Mouse (Mus musculus): ENCODE results near the gene Ptges3l. TPM values are rescaled to one million over a fixed set of nuclear protein-coding genes. Genes with fewer than 3 reads are reported as not detected.

The Ptges3l gene
- 7.0 and 7.1 TPM in 2 replicates for polyA plus RNA-seq (2021; fragmentation: Nextera tagmentation)
- long read RNA-seq, experiment 1, partial matches to known transcripts: 2 of 9 reads
- long read RNA-seq, experiment 1, other reads (novel, unspliced or antisense): 4 of 9 reads
- long read RNA-seq, experiment 2, transcript Ptges3l-203 (7 exons, 853 nt): major isoform, 7 of 8 reads
- long read RNA-seq, experiment 2, partial matches to known transcripts: 0 of 8 reads
- long read RNA-seq, experiment 2, other reads (novel, unspliced or antisense): 0 of 8 reads

DNA sequence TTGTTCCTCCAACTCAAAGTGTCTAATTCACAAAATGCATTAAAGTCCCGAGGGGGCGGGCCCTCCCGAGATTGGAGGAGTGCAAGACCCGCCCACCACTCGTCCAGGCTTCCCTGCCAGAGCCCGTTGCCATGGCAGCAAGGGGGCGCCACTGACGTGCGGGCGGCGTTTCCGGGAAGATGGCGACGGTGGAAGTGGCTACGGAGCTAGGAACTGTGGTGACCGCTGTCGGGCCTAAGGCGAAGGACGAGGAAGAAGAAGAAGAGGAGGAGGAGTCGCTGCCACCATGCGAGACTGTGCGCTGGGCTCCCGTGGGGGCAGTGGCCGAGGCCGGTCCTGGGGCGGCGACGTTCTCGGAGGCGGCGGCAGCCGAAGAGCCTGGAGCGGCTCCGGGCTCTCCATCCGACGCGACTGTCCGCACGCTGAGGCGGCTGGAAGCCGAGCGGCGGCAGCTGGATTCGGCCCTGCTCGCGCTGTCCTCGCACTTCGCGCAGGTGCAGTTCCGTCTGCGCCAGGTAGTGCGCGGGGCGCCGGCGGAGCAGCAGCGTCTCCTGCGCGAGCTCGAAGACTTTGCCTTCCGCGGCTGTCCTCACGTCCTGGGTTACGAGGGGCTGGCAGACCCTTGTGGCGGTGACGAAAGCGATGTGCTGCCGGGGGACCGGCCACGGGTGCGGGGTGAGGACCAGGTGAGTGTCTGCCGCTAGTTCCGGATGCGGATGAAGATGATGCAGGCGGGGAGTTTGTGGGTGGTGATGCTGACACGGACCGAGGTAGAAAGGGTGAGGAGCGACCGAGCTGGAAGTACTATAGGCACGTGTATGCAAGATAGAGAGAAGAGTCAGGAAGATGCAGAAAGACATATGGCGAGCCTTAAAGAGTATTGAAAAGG, at the start of gene Ptges3l, which contains the start of gene Rundc1:
Ptges3l (minus strand) TSS at position 409 of the 889 bp plus-strand sequence.
Rundc1 (plus strand) TSS at position 161 of the 889 bp plus-strand sequence.

GRCm38 (mm10) chr11:101465869-101466551, 40.9 kb upstream of the Ptges3l start, which contains the start of gene Vat1:
Gene Vat1, minus strand, starts transcription at chr11:101466230.

GRCm38 (mm10) chr11:101464211-101465100, 39.3 kb upstream of the Ptges3l start, which contains the start of gene Rnd2:
Gene Rnd2, plus strand, starts transcription at chr11:101464999.

GRCm38 (mm10) chr11:101448274-101448746, 23.2 kb upstream of the Ptges3l start, which contains the start of gene Ifi35:
Gene Ifi35, plus strand, starts transcription at chr11:101448407.

DNA sequence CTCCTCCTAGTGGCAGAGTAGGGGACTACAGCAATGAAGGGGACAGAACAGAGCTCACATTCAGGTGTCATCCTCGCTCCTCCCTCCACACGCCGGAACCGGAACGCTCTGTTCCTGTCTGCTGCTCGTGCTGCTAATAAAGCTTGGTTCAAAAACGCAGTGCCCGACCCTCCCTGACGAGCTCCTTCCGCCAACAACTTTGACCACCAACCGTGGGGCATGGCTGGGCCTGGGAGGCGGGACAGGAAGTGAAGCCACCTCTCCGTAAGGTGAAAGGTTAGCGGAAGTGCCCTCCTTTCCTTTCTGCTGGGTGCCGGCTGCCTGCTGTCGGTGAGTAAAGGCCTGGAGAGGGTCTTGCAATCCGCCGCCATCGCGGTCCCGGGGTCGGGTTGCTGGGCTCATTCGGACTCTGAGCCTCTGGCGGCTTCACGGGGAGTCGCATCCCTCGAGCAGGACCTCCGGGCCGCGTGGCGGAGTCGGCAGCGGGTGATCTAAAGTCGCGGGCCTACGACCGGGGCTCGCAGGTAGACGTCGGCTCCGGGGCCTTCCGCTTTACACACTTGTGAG, 17.1 kb upstream of the Ptges3l start, which contains the start of gene Rpl27:
Rpl27 (plus strand) TSS at position 172 of the 567 bp plus-strand sequence.

GRCm38 (mm10) chr11:101424105-101424851, 855 bp downstream of the Ptges3l start, which contains the start of gene Gm27029:
Gene Gm27029, minus strand, starts transcription at chr11:101424796.

DNA sequence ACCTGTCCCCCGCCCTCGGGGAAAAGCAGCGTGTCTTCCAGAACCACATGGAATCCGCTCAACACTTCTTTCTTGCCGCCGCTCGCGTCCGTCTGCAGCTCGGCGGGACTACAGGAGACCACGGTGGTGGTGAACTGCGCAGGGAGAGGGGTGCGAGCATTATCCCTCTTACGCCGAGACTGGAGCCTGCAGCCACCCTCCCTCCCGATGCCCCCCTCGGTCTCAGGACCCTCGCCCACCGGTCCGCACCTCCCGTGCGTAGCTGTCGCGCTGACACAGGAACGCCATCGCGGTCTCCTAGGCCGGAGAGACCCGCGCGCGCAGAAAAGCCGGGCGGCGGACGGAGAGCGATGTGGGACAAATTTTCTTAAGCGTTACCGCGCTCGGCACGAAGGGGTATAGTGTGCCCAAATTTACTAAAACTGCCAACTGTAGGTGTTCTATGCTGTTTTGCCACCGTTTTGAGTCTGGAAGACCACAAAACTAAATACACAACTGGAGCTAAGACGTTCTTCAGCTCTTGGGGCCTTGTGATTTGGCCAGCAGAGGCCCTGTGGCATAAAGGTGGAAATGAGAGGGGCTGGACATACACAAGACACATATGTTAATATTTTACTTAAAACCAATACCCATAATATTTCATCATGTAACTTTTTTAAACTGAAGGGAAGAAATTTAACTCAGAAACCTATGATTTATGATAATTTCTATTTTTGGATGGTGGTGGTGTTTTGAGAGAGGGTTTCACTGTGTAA, 7.9 kb downstream of the Ptges3l start, which contains the start of gene Aarsd1:
Aarsd1 (minus strand) TSS at position 515 of the 755 bp plus-strand sequence.

Other genes starting within 250 kb of the Ptges3l start
- gene Ccr10, start 249.9 kb downstream of the Ptges3l start, polyA plus RNA-seq (2021; fragmentation: Nextera tagmentation): 0.28 and 0.29 TPM in 2 replicates
- 26.3 and 27.6 TPM in 2 replicates for gene Ezh1, start 198.9 kb downstream of the Ptges3l start, polyA plus RNA-seq (2021; fragmentation: Nextera tagmentation)
- gene Ramp2, start 179.3 kb downstream of the Ptges3l start, polyA plus RNA-seq (2021; fragmentation: Nextera tagmentation): 38.8 and 57.1 TPM in 2 replicates
- 144 and 179 TPM in 2 replicates for gene Vps25, start 171.6 kb downstream of the Ptges3l start, polyA plus RNA-seq (2021; fragmentation: Nextera tagmentation)
- gene Wnk4, start 164.8 kb downstream of the Ptges3l start, polyA plus RNA-seq (2021; fragmentation: Nextera tagmentation): 1.5 TPM in 2 replicates
- gene Cntd1, start 146.3 kb downstream of the Ptges3l start, polyA plus RNA-seq (2021; fragmentation: Nextera tagmentation): 0.15 and 0.36 TPM in 2 replicates
- 362 and 483 TPM in 2 replicates for gene Coa3, start 146.2 kb downstream of the Ptges3l start, polyA plus RNA-seq (2021; fragmentation: Nextera tagmentation)
- 156 and 197 TPM in 2 replicates for gene Becn1, start 123.0 kb downstream of the Ptges3l start, polyA plus RNA-seq (2021; fragmentation: Nextera tagmentation)
- gene Psme3, start 109.1 kb downstream of the Ptges3l start, polyA plus RNA-seq (2021; fragmentation: Nextera tagmentation): 11.3 and 48.6 TPM in 2 replicates
- 0.15 and 0.30 TPM in 2 replicates for gene Aoc2, start 100.3 kb downstream of the Ptges3l start, polyA plus RNA-seq (2021; fragmentation: Nextera tagmentation)
- gene Aoc3, start 94.7 kb downstream of the Ptges3l start, polyA plus RNA-seq (2021; fragmentation: Nextera tagmentation): 0.05 and 0.20 TPM in 2 replicates
- not detected in 2 replicates for gene G6pc, start 57.8 kb downstream of the Ptges3l start, polyA plus RNA-seq (2021; fragmentation: Nextera tagmentation)
- 68.9 and 83.8 TPM in 2 replicates for gene Aarsd1, start 7.7 kb downstream of the Ptges3l start, polyA plus RNA-seq (2021; fragmentation: Nextera tagmentation)
- 7.0 and 10.9 TPM in 2 replicates for gene Gm27029, start 537 bp downstream of the Ptges3l start, polyA plus RNA-seq (2021; fragmentation: Nextera tagmentation)
- 21.0 and 21.8 TPM in 2 replicates for gene Rundc1, start 248 bp downstream of the Ptges3l start, polyA plus RNA-seq (2021; fragmentation: Nextera tagmentation)
- 879 and 1,140 TPM in 2 replicates for gene Rpl27, start 17.0 kb upstream of the Ptges3l start, polyA plus RNA-seq (2021; fragmentation: Nextera tagmentation)
- gene Ifi35, start 23.1 kb upstream of the Ptges3l start, polyA plus RNA-seq (2021; fragmentation: Nextera tagmentation): 5.2 and 5.3 TPM in 2 replicates
- 29.1 and 36.8 TPM in 2 replicates for gene Rnd2, start 39.7 kb upstream of the Ptges3l start, polyA plus RNA-seq (2021; fragmentation: Nextera tagmentation)
- 5.8 and 14.4 TPM in 2 replicates for gene Vat1, start 40.9 kb upstream of the Ptges3l start, polyA plus RNA-seq (2021; fragmentation: Nextera tagmentation)
- 0.25 and 0.56 TPM in 2 replicates for gene Brca1, start 126.6 kb upstream of the Ptges3l start, polyA plus RNA-seq (2021; fragmentation: Nextera tagmentation)
- 41.3 and 42.5 TPM in 2 replicates for gene Nbr1, start 126.8 kb upstream of the Ptges3l start, polyA plus RNA-seq (2021; fragmentation: Nextera tagmentation)
- gene Tmem106a, start 156.9 kb upstream of the Ptges3l start, polyA plus RNA-seq (2021; fragmentation: Nextera tagmentation): 1.8 TPM in 2 replicates
- not detected in 2 replicates for gene Gm11634, start 173.9 kb upstream of the Ptges3l start, polyA plus RNA-seq (2021; fragmentation: Nextera tagmentation)
- 24.5 and 26.6 TPM in 2 replicates for gene Rdm1, start 201.9 kb upstream of the Ptges3l start, polyA plus RNA-seq (2021; fragmentation: Nextera tagmentation)
- 14.8 and 18.5 TPM in 2 replicates for gene Arl4d, start 240.2 kb upstream of the Ptges3l start, polyA plus RNA-seq (2021; fragmentation: Nextera tagmentation)

Measured in left cerebral cortex, adult 6 months (tissue).